Mouse (Mus musculus): ENCODE measurements around the gene Cpa4.

Gene Cpa4

GRCm38 (mm10) chr6:30551644-30552580 lies 16.3 kb upstream of the Cpa4 start:
- no peak for DNase-seq (ENCODE audit: low spot score in 2 of 2)

- no peak for DNase-seq (ENCODE audit: low spot score in 2 of 2)
Observed at GRCm38 (mm10) chr6:30552628-30553027, 15.5 kb upstream of the Cpa4 start.

GRCm38 (mm10) chr6:30553381-30554010 lies 14.7 kb upstream of the Cpa4 start:
- DNase-seq (ENCODE audit: low spot score in 2 of 2) = no peak

DNA sequence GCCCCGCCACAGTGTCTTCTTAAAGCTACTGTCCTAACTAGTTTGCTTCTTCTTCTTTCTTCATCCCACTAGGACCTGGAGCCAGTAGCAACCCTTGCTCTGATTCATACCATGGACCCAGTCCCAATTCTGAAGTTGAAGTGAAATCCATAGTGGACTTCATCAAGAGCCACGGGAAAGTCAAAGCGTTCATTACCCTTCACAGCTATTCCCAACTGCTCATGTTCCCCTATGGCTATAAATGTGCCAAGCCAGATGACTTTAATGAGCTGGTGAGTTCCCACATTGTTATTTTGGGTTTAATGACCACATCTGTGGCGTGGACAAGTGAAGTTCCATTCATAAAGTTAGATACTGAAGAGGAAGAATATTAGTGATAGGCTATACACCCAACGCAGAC lies 14.1 kb upstream of the Cpa4 start:
- no peak for DNase-seq (ENCODE audit: low spot score in 2 of 2)

GRCm38 (mm10) chr6:30554621-30555170 lies 13.5 kb upstream of the Cpa4 start:
- no peak for DNase-seq (ENCODE audit: low spot score in 2 of 2)

DNA sequence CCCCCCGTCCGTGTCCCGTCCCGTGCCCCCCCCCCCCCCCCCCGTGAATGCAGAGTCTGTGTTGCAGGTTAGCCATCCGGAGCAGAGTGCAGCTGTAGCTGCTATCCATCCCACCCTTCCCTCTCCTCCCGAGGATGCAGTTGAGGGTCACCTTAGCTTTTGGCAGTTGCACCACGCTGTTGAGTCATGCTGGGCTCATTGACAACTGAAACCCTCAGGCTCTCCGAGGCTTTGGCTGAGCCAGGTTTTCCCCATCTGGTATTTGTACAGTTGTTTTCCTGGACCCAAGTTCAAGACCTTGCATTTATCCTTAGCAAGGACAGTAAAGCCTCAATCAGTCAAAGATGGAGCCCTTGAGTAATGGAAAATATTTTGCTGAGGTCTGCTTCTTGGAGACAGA lies 12.1 kb upstream of the Cpa4 start:
- DNase-seq (ENCODE audit: low spot score in 2 of 2) = no peak

- no peak for DNase-seq (ENCODE audit: low spot score in 2 of 2)
Observed at GRCm38 (mm10) chr6:30559726-30560125, 8.4 kb upstream of the Cpa4 start.

- no peak for DNase-seq (ENCODE audit: low spot score in 2 of 2)
Observed at GRCm38 (mm10) chr6:30562132-30562531, 6.0 kb upstream of the Cpa4 start.

- DNase-seq (ENCODE audit: low spot score in 2 of 2) = no peak
Observed at GRCm38 (mm10) chr6:30563575-30563974, 4.6 kb upstream of the Cpa4 start.

DNA sequence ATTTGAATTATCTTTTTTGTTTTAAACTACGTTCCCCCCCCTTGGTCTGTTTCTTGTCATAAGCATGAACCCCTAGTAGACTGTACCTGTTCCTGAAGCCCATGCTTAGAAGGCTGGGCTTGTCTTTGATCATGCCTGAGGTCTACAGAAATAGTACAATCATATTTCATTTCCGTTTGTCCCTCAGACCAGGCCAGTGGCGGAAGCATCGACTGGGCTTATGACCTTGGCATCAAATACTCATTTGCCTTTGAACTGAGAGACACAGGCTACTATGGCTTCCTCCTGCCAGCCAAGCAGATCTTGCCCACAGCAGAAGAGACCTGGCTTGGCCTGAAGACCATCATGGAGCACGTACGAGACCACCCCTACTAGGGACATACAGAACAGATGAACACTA lies 4.1 kb upstream of the Cpa4 start:
- no peak for DNase-seq (ENCODE audit: low spot score in 2 of 2)

DNA sequence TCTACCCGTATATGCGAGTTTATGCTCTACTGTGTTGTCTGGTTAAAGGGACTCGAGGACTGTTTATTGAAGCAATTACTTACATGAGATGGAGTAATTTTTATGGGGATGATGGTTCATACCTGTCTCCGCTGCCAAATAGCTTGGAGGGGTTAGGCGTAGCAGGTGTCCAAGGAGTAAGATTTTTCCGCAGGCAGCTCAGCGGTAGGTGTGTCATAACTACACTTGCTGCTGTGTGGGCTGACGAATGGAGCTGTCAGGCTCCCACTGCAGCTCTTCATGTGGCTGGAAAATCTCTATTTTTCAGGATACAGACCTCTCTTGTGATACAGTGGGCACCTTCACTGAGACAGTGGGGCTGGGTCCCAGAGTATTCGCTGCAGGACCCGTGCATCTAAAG lies 1.2 kb downstream of the Cpa4 start:
- no peak for DNase-seq (ENCODE audit: low spot score in 2 of 2)

DNA sequence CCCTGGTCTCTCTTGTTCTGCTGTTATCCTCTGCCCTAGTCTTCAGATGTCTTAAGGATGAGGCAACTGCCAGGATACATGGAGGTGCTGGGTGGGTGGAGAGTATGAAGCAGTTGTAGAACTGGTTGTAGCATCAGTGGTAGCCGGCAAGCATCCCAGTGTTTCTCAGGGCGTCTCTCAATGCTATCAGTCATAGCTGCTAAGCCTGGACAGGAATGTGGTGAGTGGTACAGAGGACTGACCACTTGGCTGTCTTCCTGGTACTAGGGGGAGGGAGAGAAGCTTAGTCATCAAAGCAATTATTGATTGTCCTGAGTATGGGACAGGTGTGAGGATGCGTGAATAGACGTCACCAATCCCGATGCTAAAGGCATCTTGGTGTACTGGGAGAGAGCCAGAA lies 1.8 kb downstream of the Cpa4 start:
- no peak for DNase-seq (ENCODE audit: low spot score in 2 of 2)

- DNase-seq (ENCODE audit: low spot score in 2 of 2) = no peak
Observed at GRCm38 (mm10) chr6:30572456-30573311, 4.5 kb downstream of the Cpa4 start.

DNA sequence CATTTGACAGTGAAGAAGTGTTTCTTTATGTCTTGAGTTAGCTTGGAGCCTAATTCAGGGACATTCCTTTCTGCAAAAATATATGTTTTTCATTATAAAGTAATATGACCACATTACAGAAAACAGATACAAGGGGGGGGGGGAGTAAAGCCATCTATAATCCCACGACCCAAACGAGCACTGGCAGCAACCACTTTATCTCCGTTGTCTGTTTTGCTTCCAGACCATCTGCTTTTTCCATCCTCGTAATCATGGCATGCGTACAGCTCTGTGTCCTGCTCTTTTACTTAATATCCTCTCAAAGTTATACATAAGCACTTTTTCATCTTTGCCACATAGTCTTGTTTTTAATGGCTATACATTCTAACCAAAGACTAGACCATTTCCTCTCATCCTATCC lies 5.2 kb downstream of the Cpa4 start:
- DNase-seq (ENCODE audit: low spot score in 2 of 2) = no peak

DNA sequence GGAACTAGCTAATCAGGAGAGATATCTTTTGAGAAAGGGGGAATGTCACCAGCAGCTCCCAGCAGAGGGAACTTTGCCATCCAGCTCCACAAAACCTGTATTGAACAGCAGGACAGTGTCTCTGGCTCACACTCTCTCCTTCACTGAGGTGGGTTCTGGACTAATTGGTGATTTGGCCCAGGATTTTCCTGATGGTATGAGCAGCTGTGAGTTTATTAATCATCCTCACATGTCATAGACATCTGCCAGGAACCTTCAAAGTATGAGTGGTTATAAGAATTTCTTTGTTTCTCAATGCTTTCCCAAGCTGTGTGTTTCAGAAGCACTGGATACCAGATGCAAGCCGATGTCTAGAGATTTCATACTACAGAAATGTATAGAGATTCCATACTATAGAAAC lies 6.8 kb downstream of the Cpa4 start:
- DNase-seq (ENCODE audit: low spot score in 2 of 2) = no peak

DNA sequence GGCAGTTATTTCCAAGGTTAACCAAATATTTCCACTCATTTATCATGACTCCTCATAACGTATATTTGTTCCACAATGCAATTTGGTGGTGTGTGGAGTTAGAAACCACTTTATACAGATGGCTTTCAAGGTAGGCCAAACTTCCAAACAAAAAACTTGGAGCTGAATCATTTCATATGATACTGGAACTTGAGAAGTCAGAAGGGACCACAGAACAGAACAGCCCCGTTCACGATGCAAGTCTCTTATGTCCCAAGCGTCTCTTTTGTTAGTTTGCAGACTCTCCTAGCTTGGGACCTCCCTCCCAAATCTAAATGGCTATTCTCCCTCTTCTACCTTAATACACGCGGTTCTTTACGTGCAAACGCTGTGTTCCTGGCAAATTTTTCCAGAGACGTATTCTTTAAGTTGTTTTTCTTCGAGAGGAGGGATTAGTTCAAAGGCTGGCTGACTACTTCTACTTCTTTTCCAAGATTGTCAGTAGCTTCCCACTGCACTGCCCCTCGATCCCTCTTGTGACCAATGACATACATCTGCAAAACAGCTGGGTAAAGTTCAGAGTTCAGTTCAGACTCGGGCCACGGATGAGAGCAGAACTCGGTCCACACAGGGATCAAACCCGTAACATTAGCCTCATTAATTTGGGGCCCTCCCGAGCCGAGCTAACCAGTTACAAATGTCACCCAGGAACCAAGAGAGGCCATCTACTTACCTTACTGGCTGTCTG lies 8.5 kb downstream of the Cpa4 start:
- no peak for DNase-seq (ENCODE audit: low spot score in 2 of 2)

DNA sequence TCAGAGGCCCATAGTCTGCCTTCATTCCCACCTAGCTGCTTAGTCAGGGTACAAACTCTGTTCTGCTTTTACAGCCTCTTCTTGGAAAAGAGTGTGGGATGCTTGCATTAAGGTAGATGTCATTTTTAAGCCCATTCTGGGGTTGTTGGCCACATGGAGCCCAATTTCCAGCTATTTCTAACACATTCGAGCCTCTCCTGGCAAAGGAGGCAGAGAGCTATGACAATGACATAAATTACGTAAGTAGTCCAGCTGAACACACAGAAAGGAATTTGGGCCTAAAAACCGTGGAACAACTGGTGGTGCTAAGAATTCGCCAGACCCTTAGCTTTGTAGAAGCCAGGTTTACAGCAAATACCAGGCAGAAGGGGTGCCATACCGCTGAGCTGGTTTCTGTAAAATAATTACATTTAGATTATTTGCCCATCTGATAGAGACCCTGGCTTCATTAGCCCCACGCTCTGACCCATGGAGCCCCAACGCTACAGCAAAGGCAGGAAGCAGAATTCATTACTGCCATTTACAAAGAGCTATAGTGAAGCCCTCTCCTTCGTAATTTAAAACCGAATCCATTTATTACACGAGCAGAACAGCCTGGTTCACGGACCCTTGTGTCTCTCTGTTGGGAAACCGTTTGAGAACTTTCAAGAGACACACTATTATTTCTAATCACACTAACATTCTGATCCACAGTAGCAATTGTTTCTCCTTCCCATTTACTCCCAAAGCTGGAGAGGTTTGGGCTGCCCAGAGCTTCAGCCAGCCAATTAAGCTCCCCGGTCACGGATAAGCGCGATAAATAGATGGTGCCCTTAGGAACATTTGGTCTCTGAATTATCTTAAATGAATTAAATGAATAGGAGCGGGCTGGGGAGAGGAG lies 12.0 kb downstream of the Cpa4 start:
- DNase-seq (ENCODE audit: low spot score in 2 of 2) = no peak

DNA sequence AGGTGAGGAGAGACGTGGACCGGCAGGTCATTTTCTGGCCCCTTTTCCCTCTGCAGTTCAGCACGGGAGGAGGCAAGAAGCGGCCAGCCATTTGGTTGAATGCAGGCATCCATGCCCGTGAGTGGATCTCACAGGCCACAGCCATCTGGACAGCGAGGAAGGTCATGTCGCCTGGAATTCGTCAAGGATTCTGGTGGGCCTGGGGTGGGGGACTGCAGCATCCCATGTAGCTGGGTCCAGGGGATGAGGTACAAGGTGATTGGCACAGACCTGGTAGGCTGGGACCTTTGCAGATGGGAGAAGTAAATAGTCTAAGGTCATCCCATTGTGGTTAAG lies 12.6 kb downstream of the Cpa4 start:
- DNase-seq (ENCODE audit: low spot score in 2 of 2) = no peak

DNA sequence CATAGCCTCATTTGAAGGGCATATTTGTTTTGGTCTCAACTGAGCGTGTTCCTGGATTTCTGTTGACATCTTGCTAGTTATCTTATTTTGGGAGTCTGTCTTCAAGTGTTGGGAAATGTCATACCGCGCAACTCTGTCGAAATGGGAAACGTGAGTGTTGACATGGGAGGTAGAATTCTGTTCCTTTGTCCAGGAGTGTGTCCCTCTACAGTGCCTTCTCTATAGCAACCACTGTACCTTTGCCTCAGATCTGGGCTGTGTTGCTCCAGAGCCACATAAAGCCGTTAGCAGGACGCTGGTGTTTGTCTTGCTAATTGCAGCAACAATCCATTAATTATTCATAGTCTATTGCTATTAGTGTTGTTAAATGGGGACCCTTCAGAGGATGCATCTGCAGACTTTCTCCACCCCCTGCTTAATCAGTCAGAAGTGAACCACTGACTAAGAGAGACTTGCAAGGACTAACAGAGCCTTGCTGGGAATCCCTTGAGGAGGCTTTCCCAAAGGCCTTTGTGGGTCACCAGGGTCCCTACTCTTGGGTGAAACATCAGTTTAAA lies 18.8 kb downstream of the Cpa4 start:
- DNase-seq (ENCODE audit: low spot score in 2 of 2) = no peak

GRCm38 (mm10) chr6:30589819-30590218 lies 21.6 kb downstream of the Cpa4 start:
- DNase-seq (ENCODE audit: low spot score in 2 of 2) = no peak
